Mouse (Mus musculus): ENCODE measurements around the gene Sh3d19. TPM values are rescaled to one million over a fixed set of nuclear protein-coding genes. Genes with fewer than 3 reads are reported as not detected.
A peak's percentile ranks its signal among the peaks of the same experiment; 100 is the strongest.
"Not testable (repeated sequence)": the region's sequence is repeated elsewhere in the genome, so short reads cannot be mapped to it uniquely, and the experiment has no call there.

Gene Sh3d19
- total RNA-seq, 2 experiments from 2014 or later, result 3.0 to 5.6 TPM

DNA sequence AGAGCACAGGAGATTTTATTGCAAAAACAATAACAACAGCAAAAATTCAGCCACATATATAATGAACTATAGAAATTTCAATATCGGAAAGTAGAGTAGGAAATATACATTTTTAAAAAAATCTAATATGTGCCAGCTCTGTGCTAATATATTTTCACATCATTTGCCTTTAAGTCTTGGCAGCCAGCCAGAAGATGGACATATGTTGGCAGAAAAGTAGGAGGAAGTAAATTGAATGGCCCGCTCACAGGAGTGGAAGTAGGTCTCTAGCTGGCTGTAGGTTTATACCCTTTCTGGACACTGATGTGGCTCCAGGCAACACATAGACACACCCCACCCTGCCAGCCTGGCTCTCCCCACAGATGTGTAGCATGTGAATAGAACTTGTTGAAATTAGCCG, 101.2 kb downstream of the Sh3d19 start:
- ATAC-seq (replicated peaks; ENCODE audit: low FRiP score, low TSS enrichment, poor library complexity, severe bottlenecking), result no peak

- ATAC-seq (replicated peaks; ENCODE audit: low FRiP score, low TSS enrichment, poor library complexity, severe bottlenecking), result no peak
Measured at GRCm38 (mm10) chr3:86072889-86073288, 102.0 kb downstream of the Sh3d19 start.

- ATAC-seq (replicated peaks; ENCODE audit: low FRiP score, low TSS enrichment, poor library complexity, severe bottlenecking), result no peak
Measured at GRCm38 (mm10) chr3:86075593-86075992, 104.7 kb downstream of the Sh3d19 start.

GRCm38 (mm10) chr3:86076511-86077283, 105.8 kb downstream of the Sh3d19 start:
- ATAC-seq (replicated peaks; ENCODE audit: low FRiP score, low TSS enrichment, poor library complexity, severe bottlenecking), result no peak

DNA sequence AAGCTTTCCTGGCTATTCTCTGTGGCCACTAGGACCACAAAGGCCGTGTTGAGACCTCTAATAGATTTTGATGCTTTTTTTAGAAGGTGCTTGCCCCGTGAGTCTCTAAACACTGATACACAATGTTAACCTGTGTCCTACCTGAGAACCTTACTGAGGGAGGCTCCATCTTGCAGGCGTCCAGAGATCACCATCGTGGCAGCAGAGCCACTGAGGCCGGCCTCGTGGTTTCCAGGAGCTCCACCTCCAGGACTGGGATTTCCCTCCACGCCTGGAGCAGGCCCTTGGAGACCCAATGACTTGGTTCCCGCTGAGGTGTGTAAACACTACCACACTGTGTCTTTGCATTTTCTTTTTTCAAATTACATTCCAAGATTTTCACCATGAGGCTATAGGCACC, 112.1 kb downstream of the Sh3d19 start:
- ATAC-seq (replicated peaks; ENCODE audit: low FRiP score, low TSS enrichment, poor library complexity, severe bottlenecking), result no peak

DNA sequence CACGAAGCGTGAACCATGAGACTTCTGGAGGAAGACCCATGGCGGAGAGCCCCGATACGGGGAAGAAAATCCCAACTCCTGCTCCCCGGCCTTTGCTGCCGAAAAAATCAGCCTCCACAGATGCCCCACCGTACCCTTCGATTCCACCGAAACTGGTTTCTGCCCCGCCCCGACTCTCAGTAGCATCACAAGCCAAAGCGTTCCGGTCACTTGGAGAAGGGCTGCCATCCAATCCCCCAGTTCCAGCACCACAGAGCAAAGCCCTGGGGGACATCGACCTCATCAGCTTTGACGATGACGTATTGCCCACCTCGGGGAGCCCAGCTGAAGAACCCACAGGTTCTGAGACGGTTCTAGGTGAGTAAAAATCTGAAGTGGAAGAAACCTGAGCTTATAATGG, 114.1 kb downstream of the Sh3d19 start:
- ATAC-seq (replicated peaks; ENCODE audit: low FRiP score, low TSS enrichment, poor library complexity, severe bottlenecking), result no peak

DNA sequence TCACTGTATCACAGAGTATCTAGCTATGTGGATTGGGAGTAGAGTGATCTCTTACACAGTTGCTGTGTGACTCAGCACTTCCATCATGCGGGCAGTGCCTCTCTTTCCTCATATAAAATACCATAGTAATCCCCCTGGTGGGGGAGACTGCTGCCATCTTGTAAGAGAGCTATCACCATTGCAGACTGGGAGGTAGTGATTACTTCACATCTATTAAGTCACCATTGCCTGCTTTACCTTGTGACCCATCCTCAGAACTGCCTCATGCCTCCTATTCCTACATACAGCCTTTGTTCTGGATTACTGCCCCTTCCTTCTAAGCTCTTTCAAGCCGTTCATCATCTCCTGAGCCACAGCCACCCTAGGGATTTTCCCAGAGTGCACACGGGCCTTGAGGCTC, 117.0 kb downstream of the Sh3d19 start:
- no peak for ATAC-seq (replicated peaks; ENCODE audit: low FRiP score, low TSS enrichment, poor library complexity, severe bottlenecking)

GRCm38 (mm10) chr3:86093213-86093845, 122.4 kb downstream of the Sh3d19 start:
- no peak for ATAC-seq (replicated peaks; ENCODE audit: low FRiP score, low TSS enrichment, poor library complexity, severe bottlenecking)

DNA sequence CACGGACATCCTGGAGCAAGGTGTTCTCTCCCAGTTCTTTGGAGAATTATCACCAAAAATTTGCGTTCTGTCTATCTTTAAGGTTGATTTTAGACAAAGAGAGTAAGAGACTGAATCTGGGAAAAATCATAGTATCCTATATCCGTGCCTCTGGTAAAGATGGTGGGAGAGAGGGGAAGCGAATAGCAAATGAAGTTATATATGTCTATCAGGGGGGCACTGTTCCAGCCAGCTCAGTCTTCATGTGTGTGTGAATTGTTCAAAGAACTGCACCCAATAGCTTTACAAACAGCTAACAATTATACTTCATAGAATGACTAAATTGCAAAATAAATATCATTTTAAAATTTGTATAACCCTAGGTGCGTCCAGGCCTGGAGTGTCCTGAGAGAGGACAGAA, 123.0 kb downstream of the Sh3d19 start:
- ATAC-seq (replicated peaks; ENCODE audit: low FRiP score, low TSS enrichment, poor library complexity, severe bottlenecking), result no peak

DNA sequence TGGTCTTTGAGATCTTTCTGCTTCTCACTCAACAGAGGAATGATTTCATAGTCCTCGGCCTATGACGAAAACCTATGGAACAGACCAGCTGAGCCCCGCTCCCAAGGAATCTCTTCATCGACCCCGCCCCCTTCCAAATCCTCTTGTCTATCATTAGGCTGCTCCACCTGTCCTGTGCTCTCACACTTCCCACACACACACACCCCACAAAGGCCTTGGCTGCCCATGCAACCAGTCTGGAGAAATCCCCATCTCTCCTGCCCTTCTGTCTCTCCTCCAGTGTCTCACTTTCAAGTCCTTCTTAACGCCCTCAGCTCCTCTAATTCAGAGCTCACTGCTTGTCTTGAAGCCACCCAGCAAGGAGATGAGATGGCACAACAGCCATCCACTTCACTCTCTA, 131.0 kb downstream of the Sh3d19 start:
- no peak for ATAC-seq (replicated peaks; ENCODE audit: low FRiP score, low TSS enrichment, poor library complexity, severe bottlenecking)

DNA sequence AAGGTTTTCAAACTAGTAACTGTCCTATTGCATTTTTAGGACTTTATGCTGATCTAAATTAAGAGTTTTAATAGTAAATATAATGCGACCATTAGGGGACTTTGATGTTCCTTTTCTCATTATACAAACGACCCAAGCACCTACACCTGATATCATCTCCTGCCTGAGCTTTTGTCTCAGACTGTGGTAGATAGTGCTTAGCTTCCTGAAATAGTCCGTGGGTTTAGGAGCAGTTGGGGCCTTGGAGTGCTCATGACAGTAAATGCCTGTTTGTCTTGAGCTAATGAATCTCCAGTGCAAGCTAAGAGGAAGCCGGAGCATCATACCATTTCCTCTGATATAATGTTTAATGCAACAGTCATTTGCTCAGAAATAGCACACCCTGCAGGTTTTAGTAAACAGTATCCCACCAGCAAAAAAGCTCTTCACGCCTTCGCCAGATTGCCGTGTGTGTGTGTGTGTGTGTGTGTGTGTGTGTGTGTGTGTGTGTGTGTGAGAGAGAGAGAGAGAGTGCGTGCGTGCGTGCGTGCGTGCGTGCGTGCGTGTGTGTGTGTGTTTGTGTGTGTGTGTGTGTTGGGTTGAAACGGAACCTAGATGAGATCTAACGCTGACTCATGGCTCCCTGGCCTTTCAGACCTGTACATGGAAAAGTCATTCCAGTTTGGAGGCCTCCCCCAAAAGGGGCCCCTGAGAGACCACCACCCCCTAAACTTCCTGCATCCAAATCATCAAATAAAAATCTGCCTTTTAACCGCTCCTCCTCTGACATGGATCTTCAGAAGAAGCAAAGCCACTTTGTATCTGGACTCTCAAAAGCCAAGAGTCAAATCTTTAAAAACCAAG, 132.8 kb downstream of the Sh3d19 start:
- peak; percentile 50 for ATAC-seq (replicated peaks; ENCODE audit: low FRiP score, low TSS enrichment, poor library complexity, severe bottlenecking)

DNA sequence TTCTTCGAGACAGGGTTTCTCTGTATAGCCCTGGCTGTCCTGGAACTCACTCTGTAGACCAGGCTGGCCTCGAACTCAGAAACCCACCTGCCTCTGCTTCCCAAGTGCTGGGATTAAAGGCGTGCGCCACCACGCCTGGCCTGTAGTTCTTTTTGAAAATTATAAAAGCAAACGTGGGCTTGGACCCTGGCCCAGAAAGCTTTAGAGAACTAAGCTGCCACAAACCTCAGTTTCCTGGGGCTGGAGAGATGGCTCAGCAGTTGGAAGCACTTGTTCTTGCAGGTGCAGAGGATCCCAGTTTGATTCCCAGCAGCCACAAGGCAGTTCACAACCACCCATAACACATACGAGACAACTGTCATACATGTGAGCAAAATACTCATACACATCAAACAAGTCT, 133.5 kb downstream of the Sh3d19 start:
- not testable (repeated sequence) for ATAC-seq (replicated peaks; ENCODE audit: low FRiP score, low TSS enrichment, poor library complexity, severe bottlenecking)

GRCm38 (mm10) chr3:86104909-86105308, 134.0 kb downstream of the Sh3d19 start:
- no peak for ATAC-seq (replicated peaks; ENCODE audit: low FRiP score, low TSS enrichment, poor library complexity, severe bottlenecking)

DNA sequence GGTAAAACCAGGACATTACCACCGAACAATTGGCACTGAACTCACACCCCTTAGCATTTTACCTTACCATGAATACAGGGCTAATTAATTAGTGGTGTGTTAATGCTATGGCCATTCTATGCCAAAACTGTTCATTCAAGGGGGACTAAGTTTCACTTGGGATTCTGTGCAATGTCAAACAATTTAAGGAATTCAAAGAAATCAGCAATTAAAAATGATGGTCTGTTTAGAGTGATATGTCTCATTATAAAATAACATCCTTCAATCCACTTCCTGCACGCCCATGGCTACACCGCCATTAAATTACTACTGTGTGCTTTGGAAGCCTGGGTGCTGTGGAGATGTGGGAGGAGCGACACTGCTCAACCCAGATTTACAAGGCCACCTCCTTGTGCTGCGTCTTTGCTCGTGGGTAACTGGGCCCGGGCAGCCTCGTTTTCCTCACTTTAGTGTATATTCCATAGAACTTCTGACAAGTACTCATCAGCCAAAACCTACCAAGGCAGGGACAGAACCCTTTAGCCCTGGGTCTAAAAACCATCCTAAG, 135.2 kb downstream of the Sh3d19 start:
- ATAC-seq (replicated peaks; ENCODE audit: low FRiP score, low TSS enrichment, poor library complexity, severe bottlenecking), result no peak

DNA sequence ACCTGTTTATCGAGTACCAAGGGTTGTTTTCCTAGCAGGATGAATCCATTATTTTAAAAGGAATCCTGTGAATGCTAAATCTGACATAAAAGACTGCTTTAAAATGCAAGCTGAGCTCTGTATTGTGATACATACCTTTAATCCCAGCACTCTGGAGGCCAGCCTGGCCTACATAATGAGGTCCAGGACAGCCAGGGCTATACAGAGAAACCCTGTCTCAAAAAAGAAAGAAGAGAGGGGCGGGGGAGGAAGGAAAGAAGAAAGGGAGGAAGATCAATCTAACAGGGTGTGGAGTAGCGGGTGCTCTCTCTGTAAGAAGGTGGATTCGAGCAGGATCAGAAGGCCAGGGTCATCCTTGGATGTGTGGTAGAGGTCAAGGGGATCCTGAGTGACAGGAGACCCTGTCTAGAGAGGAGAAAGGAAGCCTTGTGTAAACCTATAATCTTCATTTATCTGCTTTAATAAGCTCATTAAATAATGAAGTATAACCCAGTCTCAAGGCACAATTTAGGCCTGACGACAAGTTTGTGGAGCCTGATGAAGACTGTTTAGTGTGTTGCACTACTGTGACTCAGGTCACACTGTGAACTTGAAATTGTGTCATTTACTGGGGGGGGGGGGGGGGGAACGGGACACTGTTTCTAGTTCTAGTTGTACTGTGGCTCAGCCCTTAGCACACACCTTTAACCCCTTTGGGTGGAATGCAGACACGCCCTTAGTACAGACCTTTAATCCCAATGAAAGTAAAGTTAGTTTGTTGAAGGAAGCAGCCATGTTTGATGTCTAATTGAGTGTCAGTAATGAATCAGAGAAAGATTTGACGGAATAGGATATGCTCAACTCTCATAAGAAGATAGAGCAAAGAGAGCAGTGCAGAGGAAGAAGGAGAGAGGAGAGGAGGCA, 137.0 kb downstream of the Sh3d19 start:
- ATAC-seq (replicated peaks; ENCODE audit: low FRiP score, low TSS enrichment, poor library complexity, severe bottlenecking), result no peak

GRCm38 (mm10) chr3:86108576-86108975, 137.7 kb downstream of the Sh3d19 start:
- ATAC-seq (replicated peaks; ENCODE audit: low FRiP score, low TSS enrichment, poor library complexity, severe bottlenecking), result peak; percentile 85

- ATAC-seq (replicated peaks; ENCODE audit: low FRiP score, low TSS enrichment, poor library complexity, severe bottlenecking), result no peak
Measured at GRCm38 (mm10) chr3:86109099-86109498, 138.2 kb downstream of the Sh3d19 start.

GRCm38 (mm10) chr3:86110077-86110476, 139.2 kb downstream of the Sh3d19 start:
- peak; percentile 87 for ATAC-seq (replicated peaks; ENCODE audit: low FRiP score, low TSS enrichment, poor library complexity, severe bottlenecking)

GRCm38 (mm10) chr3:86112766-86113165, 141.9 kb downstream of the Sh3d19 start:
- peak; percentile 56 for ATAC-seq (replicated peaks; ENCODE audit: low FRiP score, low TSS enrichment, poor library complexity, severe bottlenecking)

Data from megakaryocyte-erythroid progenitor cell, adult 5-6 weeks (primary cell).